Mouse (Mus musculus) neural tube, embryonic 12.5 days (tissue): ENCODE measurements around the gene Snx13. TPM values are rescaled to one million over a fixed set of nuclear protein-coding genes. Genes with fewer than 3 reads are reported as not detected.
A peak's percentile ranks its signal among the peaks of the same experiment; 100 is the strongest.

Experiments
- ATAC-seq: fragments of 200-750 bp; cut with Nextera tagmentation; 2 replicates; pipeline ENCODE4 v1.8.0; 2017; ENCODE audit warnings: low read depth, mild to moderate bottlenecking, moderate TSS enrichment, moderate library complexity; ENCODE audit not compliant: low FRiP score
- H3K27ac ChIP-seq: fragments of 300-500 bp; sonication (generic); 2 replicates; pipeline ENCODE4 v1.5.1; 2016
- H3K27me3 ChIP-seq: fragments of 300-500 bp; sonication (generic); replicated peaks from 2 replicates; pipeline ENCODE4 v1.6.1; 2016; ENCODE audit warnings: mild to moderate bottlenecking
- H3K36me3 ChIP-seq: fragments of 300-500 bp; sonication (generic); 2 replicates; pipeline ENCODE4 v1.6.1; 2016; ENCODE audit warnings: mild to moderate bottlenecking
- H3K4me1 ChIP-seq: fragments of 300-500 bp; sonication (generic); 2 replicates; pipeline ENCODE4 v1.6.1; 2016
- H3K4me2 ChIP-seq: fragments of 300-500 bp; sonication (generic); replicated peaks from 2 replicates; pipeline ENCODE4 v1.6.1; 2016; ENCODE audit warnings: mild to moderate bottlenecking
- H3K4me3 ChIP-seq: fragments of 300-500 bp; sonication (generic); 2 replicates; pipeline ENCODE4 v1.5.1; 2016
- H3K9ac ChIP-seq: fragments of 300-500 bp; sonication (generic); 2 replicates; pipeline ENCODE4 v1.6.1; 2016; ENCODE audit warnings: mild to moderate bottlenecking
- H3K9me3 ChIP-seq: fragments of 300-500 bp; sonication (generic); 2 replicates; pipeline ENCODE4 v1.6.1; 2016; ENCODE audit warnings: mild to moderate bottlenecking
- WGBS: fragments of 180-500 bp; shearing (Covaris S2); methylation state at CpG from one replicate; pipeline ENCODE4 v1.1.7; 2016; 5-methylcytosine and 5-hydroxymethylcytosine counted together
- polyA plus RNA-seq: library from polyadenylated mRNA; unstranded; fragments of >200 nt; fragmentation: Nextera tagmentation; extraction: Ambion mirVana; gene quantifications from 2 replicates; pipeline ENCODE4 v1.2.1, GENCODE M21; 2016

The Snx13 gene
- polyA plus RNA-seq = 22.3 and 23.0 TPM in 2 replicates

- H3K4me2 ChIP-seq = peak within 1 kb of the TSS; percentile 84
- no peaks in the 10 kb centered on the region for H3K9me3 ChIP-seq
- peak within 1 kb of the TSS; percentile 95 for H3K9ac ChIP-seq
- no peaks in the 10 kb centered on the region for H3K36me3 ChIP-seq
- WGBS = under 1% methylated on average over 51 of the region's 51 CpGs
- peaks cover 13% of the 10 kb centered on the region for H3K4me1 ChIP-seq
- peak within 1 kb of the TSS; percentile 91 for H3K27ac ChIP-seq
- no peaks in the 10 kb centered on the region for H3K27me3 ChIP-seq
- peak; percentile 99 for ATAC-seq
- H3K4me3 ChIP-seq = peak within 1 kb of the TSS; percentile 94
Measured at GRCm38 (mm10) chr12:35046999-35047319, at the start of gene Snx13. Gene Snx13, plus strand, starts transcription at chr12:35047186.

- H3K36me3 ChIP-seq = no peaks in the 10 kb centered on the region
- no peak overlapping the region for H3K27ac ChIP-seq
- no peaks in the 10 kb centered on the region for H3K4me1 ChIP-seq
- ATAC-seq = no peak
- H3K4me3 ChIP-seq = no peak overlapping the region
- no peak overlapping the region for H3K4me2 ChIP-seq
- 90% methylated on average over 3 of the region's 3 CpGs for WGBS
- H3K9ac ChIP-seq = no peak overlapping the region
- H3K9me3 ChIP-seq = no peaks in the 10 kb centered on the region
- H3K27me3 ChIP-seq = no peaks in the 10 kb centered on the region
Measured at GRCm38 (mm10) chr12:34997597-34998182, 49.3 kb upstream of the Snx13 start.

- Histone ChIP-seq H3K4me2 (no peak overlapping the region), H3K4me1 (no peaks in the 10 kb centered on the region), H3K4me3 (no peak overlapping the region), H3K9ac (no peak overlapping the region), H3K9me3 (no peaks in the 10 kb centered on the region), H3K27ac (no peak overlapping the region), H3K36me3 (no peaks in the 10 kb centered on the region), H3K27me3 (no peaks in the 10 kb centered on the region)
- WGBS = 67% methylated on average over 12 of the region's 12 CpGs
- peak; percentile 71 for ATAC-seq
Measured at GRCm38 (mm10) chr12:34998778-34999467, 48.1 kb upstream of the Snx13 start.

- WGBS = 66% methylated on average over 4 of the region's 4 CpGs
- no peak for ATAC-seq
Measured at GRCm38 (mm10) chr12:35000323-35000722, 46.7 kb upstream of the Snx13 start.

GRCm38 (mm10) chr12:35005748-35006147 lies 41.2 kb upstream of the Snx13 start:
- ATAC-seq = no peak
- no peak overlapping the region for H3K4me2 ChIP-seq

More at GRCm38 (mm10) chr12:35000323-35000722, 46.7 kb upstream of the Snx13 start:
- no peak overlapping the region for H3K27ac ChIP-seq
- no peaks in the 10 kb centered on the region for H3K36me3 ChIP-seq
- H3K9ac ChIP-seq = no peak overlapping the region
- H3K4me2 ChIP-seq = no peak overlapping the region
- H3K9me3 ChIP-seq = no peaks in the 10 kb centered on the region
- no peaks in the 10 kb centered on the region for H3K4me1 ChIP-seq
- H3K27me3 ChIP-seq = no peaks in the 10 kb centered on the region
- no peak overlapping the region for H3K4me3 ChIP-seq

GRCm38 (mm10) chr12:35007851-35008250 lies 39.1 kb upstream of the Snx13 start:
- Histone ChIP-seq H3K36me3 (no peaks in the 10 kb centered on the region), H3K4me2 (no peak overlapping the region), H3K9me3 (no peaks in the 10 kb centered on the region), H3K27me3 (no peaks in the 10 kb centered on the region), H3K9ac (no peak overlapping the region), H3K27ac (no peak overlapping the region), H3K4me3 (no peak overlapping the region), H3K4me1 (peaks cover 7% of the 10 kb centered on the region; the same call in 1 of the 2 replicates)
- 0 out of 2 replicates have a peak, but pooled peaks have one; percentile 33 for ATAC-seq
- 74% methylated on average over 1 of the region's 1 CpGs for WGBS

More at GRCm38 (mm10) chr12:35005748-35006147, 41.2 kb upstream of the Snx13 start:
- Histone ChIP-seq H3K36me3 (no peaks in the 10 kb centered on the region), H3K27ac (no peak overlapping the region), H3K4me1 (peaks cover 7% of the 10 kb centered on the region; the same call in 1 of the 2 replicates), H3K27me3 (no peaks in the 10 kb centered on the region), H3K9me3 (no peaks in the 10 kb centered on the region), H3K9ac (no peak overlapping the region), H3K4me3 (no peak overlapping the region)

- no peaks in the 10 kb centered on the region for H3K9me3 ChIP-seq
- H3K4me3 ChIP-seq = no peak overlapping the region
- H3K4me1 ChIP-seq = peaks cover 7% of the 10 kb centered on the region; the same call in 1 of the 2 replicates
- WGBS = 57% methylated on average over 11 of the region's 11 CpGs
- no peak overlapping the region for H3K4me2 ChIP-seq
- ATAC-seq = peak; percentile 92
- no peak overlapping the region for H3K27ac ChIP-seq
- no peak overlapping the region for H3K9ac ChIP-seq
- no peaks in the 10 kb centered on the region for H3K36me3 ChIP-seq
- no peaks in the 10 kb centered on the region for H3K27me3 ChIP-seq
Measured at GRCm38 (mm10) chr12:35008340-35009137, 38.4 kb upstream of the Snx13 start.

- H3K9ac ChIP-seq = no peak overlapping the region
- no peak overlapping the region for H3K4me3 ChIP-seq
- H3K27me3 ChIP-seq = no peaks in the 10 kb centered on the region
- 87% methylated on average over 1 of the region's 1 CpGs for WGBS
- H3K27ac ChIP-seq = no peak overlapping the region
- no peak for ATAC-seq
- H3K4me1 ChIP-seq = peaks cover 7% of the 10 kb centered on the region; the same call in 1 of the 2 replicates
- H3K4me2 ChIP-seq = no peak overlapping the region
- H3K9me3 ChIP-seq = no peaks in the 10 kb centered on the region
- H3K36me3 ChIP-seq = no peaks in the 10 kb centered on the region
Measured at GRCm38 (mm10) chr12:35011462-35011861, 35.5 kb upstream of the Snx13 start.

- Histone ChIP-seq H3K9ac (no peak overlapping the region), H3K27me3 (no peaks in the 10 kb centered on the region), H3K4me2 (no peak overlapping the region), H3K27ac (no peak overlapping the region), H3K36me3 (no peaks in the 10 kb centered on the region), H3K9me3 (no peaks in the 10 kb centered on the region), H3K4me3 (no peak overlapping the region), H3K4me1 (peaks cover under 1% of the 10 kb centered on the region; the same call in 1 of the 2 replicates)
- ATAC-seq = no peak
- 45% methylated on average over 2 of the region's 2 CpGs for WGBS
Measured at GRCm38 (mm10) chr12:35013950-35014349, 33.0 kb upstream of the Snx13 start.

- Histone ChIP-seq H3K4me1 (no peaks in the 10 kb centered on the region), H3K9ac (no peak overlapping the region), H3K36me3 (no peaks in the 10 kb centered on the region), H3K4me3 (no peak overlapping the region), H3K27me3 (no peaks in the 10 kb centered on the region), H3K4me2 (no peak overlapping the region), H3K9me3 (no peaks in the 10 kb centered on the region), H3K27ac (no peak overlapping the region)
- 70% methylated on average over 3 of the region's 3 CpGs for WGBS
- no peak for ATAC-seq
Measured at GRCm38 (mm10) chr12:35016056-35016455, 30.9 kb upstream of the Snx13 start.

- ATAC-seq = no peak
- H3K27me3 ChIP-seq = no peaks in the 10 kb centered on the region
- H3K36me3 ChIP-seq = no peaks in the 10 kb centered on the region
- H3K9ac ChIP-seq = no peak overlapping the region
- no peak overlapping the region for H3K4me3 ChIP-seq
- H3K4me1 ChIP-seq = no peaks in the 10 kb centered on the region
- WGBS = 76% methylated on average over 9 of the region's 9 CpGs
- H3K4me2 ChIP-seq = no peak overlapping the region
- no peak overlapping the region for H3K27ac ChIP-seq
- no peaks in the 10 kb centered on the region for H3K9me3 ChIP-seq
Measured at GRCm38 (mm10) chr12:35016481-35017250, 30.3 kb upstream of the Snx13 start.
